Mouse (Mus musculus) midbrain, embryonic 14.5 days (tissue): ENCODE results near the gene Gys1. TPM values are rescaled to one million over a fixed set of nuclear protein-coding genes. Genes with fewer than 3 reads are reported as not detected.
A peak's percentile ranks its signal among the peaks of the same experiment; 100 is the strongest.

ENCODE experiments used
- ATAC-seq: fragments of 200-750 bp; cut with Nextera tagmentation; 2 replicates; pipeline ENCODE4 v1.8.0; 2017; ENCODE audit warnings: moderate number of reproducible peaks, moderate library complexity; ENCODE audit not compliant: low FRiP score, low TSS enrichment
- DNase-seq: peaks from one replicate; pipeline ENCODE4 v3.0.0-alpha.2; 2015
- H3K27ac ChIP-seq: fragments of 300-500 bp; sonication (generic); replicated peaks from 2 replicates; pipeline ENCODE4 v1.5.1; 2014; ENCODE audit warnings: mild to moderate bottlenecking, low read depth, low read length, moderate library complexity
- H3K27me3 ChIP-seq: fragments of 300-500 bp; sonication (generic); 2 replicates; pipeline ENCODE4 v1.6.1; 2014; ENCODE audit warnings: low read length, control low read depth, mixed read lengths; ENCODE audit not compliant: control insufficient read depth, insufficient read depth
- H3K36me3 ChIP-seq: fragments of 300-500 bp; sonication (generic); 2 replicates; pipeline ENCODE4 v1.6.1; 2014; ENCODE audit warnings: low read length, control low read depth; ENCODE audit not compliant: control insufficient read depth, insufficient read depth
- H3K4me1 ChIP-seq: fragments of 300-500 bp; sonication (generic); 2 replicates; pipeline ENCODE4 v1.6.1; 2014; ENCODE audit warnings: mild to moderate bottlenecking, antibody characterized with exemption, low read length, control low read depth; ENCODE audit not compliant: control insufficient read depth, insufficient read depth
- H3K4me2 ChIP-seq: fragments of 300-500 bp; sonication (generic); 2 replicates; pipeline ENCODE4 v1.6.1; 2014; ENCODE audit warnings: mild to moderate bottlenecking, low read length, moderate library complexity
- H3K4me3 ChIP-seq: fragments of 300-500 bp; sonication (generic); replicated peaks from 2 replicates; pipeline ENCODE4 v1.5.1; 2014; ENCODE audit warnings: low read depth, low read length
- H3K9ac ChIP-seq: fragments of 300-500 bp; sonication (generic); replicated peaks from 2 replicates; pipeline ENCODE4 v1.6.1; 2014; ENCODE audit warnings: mild to moderate bottlenecking, low read length, moderate library complexity
- H3K9me3 ChIP-seq: fragments of 300-500 bp; sonication (generic); 2 replicates; pipeline ENCODE4 v1.6.1; 2016; ENCODE audit warnings: low read length, control low read depth, mixed read lengths; ENCODE audit not compliant: control insufficient read depth
- WGBS: fragments of 180-500 bp; shearing (Covaris S2); extraction: QIAGEN DNeasy Blood & Tissue Kit; methylation state at CpG from one replicate; pipeline ENCODE4 v1.1.7; 2014; 5-methylcytosine and 5-hydroxymethylcytosine counted together
- polyA plus RNA-seq: library from polyadenylated mRNA; unstranded; fragments of >200 nt; fragmentation: Nextera tagmentation; extraction: Ambion mirVana; gene quantifications from 2 replicates; pipeline ENCODE4 v1.2.1, GENCODE M21; 2014

Gene Gys1
- polyA plus RNA-seq, 1 experiment from 2014 or later = 15.5 TPM

DNA sequence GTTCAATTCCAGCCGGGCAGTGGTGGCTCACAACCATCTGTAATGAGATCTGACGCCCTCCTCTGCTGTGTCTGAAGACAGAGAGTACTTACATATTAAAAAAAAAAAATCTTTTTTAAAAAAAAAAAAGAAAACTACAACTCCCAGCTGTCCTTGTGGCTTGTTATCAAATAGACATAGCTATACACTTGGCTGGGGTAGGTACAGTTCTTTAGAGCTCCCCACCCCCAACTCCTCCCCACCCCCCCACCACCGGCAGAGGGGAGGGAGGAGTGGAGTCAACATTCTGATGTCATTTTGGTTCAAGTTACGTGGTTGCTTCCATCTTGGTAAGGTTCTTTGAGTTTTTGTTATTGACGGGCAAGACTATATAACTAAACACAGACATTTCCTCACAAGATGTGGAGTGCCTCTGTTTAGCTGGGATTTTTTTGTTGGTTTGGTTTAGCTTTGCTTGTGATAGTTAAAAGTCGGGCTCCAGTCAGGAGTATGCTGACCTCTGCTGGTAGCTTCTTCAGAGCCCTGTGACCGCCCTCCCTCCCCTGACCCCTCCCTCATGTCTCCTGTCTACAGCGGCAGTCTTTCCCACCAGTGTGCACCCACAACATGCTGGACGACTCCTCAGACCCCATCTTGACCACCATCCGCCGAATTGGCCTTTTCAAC is 12.8 kb downstream of the Gys1 start:
- Histone ChIP-seq H3K9me3 (no peaks in the 10 kb centered on the region), H3K4me2 (no peak overlapping the region), H3K27me3 (no peaks in the 10 kb centered on the region), H3K36me3 (peaks cover 53% of the 10 kb centered on the region), H3K4me3 (no peak overlapping the region), H3K27ac (no peak overlapping the region), H3K9ac (no peak overlapping the region), H3K4me1 (no peaks in the 10 kb centered on the region)
- DNase-seq = peak; percentile 61
- 40% methylated on average over 11 of the region's 11 CpGs for WGBS
- ATAC-seq = no peak

- Histone ChIP-seq H3K9ac (no peak overlapping the region), H3K27ac (no peak overlapping the region), H3K4me1 (no peaks in the 10 kb centered on the region), H3K36me3 (peaks cover 51% of the 10 kb centered on the region), H3K4me2 (no peak overlapping the region), H3K9me3 (no peaks in the 10 kb centered on the region), H3K4me3 (no peak overlapping the region), H3K27me3 (no peaks in the 10 kb centered on the region)
- 95% methylated on average over 1 of the region's 1 CpGs for WGBS
- no peak for ATAC-seq
- no peak for DNase-seq
Measured at GRCm38 (mm10) chr7:45449974-45450373, 15.3 kb downstream of the Gys1 start.

GRCm38 (mm10) chr7:45451344-45451982 is 16.8 kb downstream of the Gys1 start:
- peaks cover 53% of the 10 kb centered on the region for H3K36me3 ChIP-seq
- no peaks in the 10 kb centered on the region for H3K27me3 ChIP-seq
- H3K4me3 ChIP-seq = no peak overlapping the region
- H3K4me1 ChIP-seq = no peaks in the 10 kb centered on the region
- peak; percentile 55; the same call in 1 of the 2 replicates for ATAC-seq
- 53% methylated on average over 23 of the region's 23 CpGs for WGBS
- peak; percentile 90 for DNase-seq
- 0 out of 2 replicates have a peak overlapping the region, but pooled peaks have one; percentile 17 for H3K9ac ChIP-seq
- H3K9me3 ChIP-seq = no peaks in the 10 kb centered on the region
- H3K27ac ChIP-seq = no peak overlapping the region
- no peak overlapping the region; the same call in 1 of the 2 replicates for H3K4me2 ChIP-seq

DNA sequence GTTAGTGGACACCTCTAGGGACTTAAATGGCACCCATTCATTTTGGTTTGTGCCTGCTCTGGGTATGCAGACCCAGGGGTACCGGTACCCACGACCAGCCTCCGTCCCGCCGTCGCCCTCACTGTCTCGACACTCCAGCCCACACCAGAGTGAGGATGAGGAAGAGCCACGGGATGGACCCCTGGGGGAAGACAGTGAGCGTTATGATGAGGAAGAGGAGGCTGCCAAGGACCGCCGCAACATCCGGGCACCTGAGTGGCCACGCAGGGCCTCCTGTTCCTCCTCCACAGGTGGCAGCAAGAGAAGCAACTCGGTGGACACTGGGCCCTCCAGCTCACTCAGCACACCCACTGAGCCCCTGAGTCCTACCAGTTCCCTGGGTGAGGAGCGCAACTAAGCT is 20.3 kb downstream of the Gys1 start:
- DNase-seq = no peak
- 87% methylated on average over 15 of the region's 15 CpGs for whole genome bisulfite sequencing
- Histone ChIP-seq H3K27ac (no peak overlapping the region), H3K36me3 (peaks cover 60% of the 10 kb centered on the region), H3K4me2 (no peak overlapping the region), H3K4me3 (no peak overlapping the region), H3K9me3 (no peaks in the 10 kb centered on the region), H3K27me3 (no peaks in the 10 kb centered on the region), H3K4me1 (peaks cover 17% of the 10 kb centered on the region), H3K9ac (no peak overlapping the region)
- ATAC-seq = no peak

GRCm38 (mm10) chr7:45455932-45456696 is 21.5 kb downstream of the Gys1 start:
- no peaks in the 10 kb centered on the region for H3K27me3 ChIP-seq
- H3K4me1 ChIP-seq = peaks cover 28% of the 10 kb centered on the region
- H3K4me3 ChIP-seq = no peak overlapping the region
- H3K9me3 ChIP-seq = no peaks in the 10 kb centered on the region
- ATAC-seq (no peak), DNase-seq (no peak)
- 81% methylated on average over 13 of the region's 13 CpGs for WGBS
- no peak overlapping the region for H3K9ac ChIP-seq
- peaks cover 58% of the 10 kb centered on the region for H3K36me3 ChIP-seq
- no peak overlapping the region for H3K4me2 ChIP-seq
- H3K27ac ChIP-seq = no peak overlapping the region

- H3K27ac ChIP-seq = peak overlapping the region; percentile 32; the same call in 1 of the 2 replicates
Measured at GRCm38 (mm10) chr7:45456721-45457203, 22.1 kb downstream of the Gys1 start.

GRCm38 (mm10) chr7:45457204-45458060 is 22.8 kb downstream of the Gys1 start:
- H3K36me3 ChIP-seq = peaks cover 56% of the 10 kb centered on the region
- WGBS = 76% methylated on average over 10 of the region's 10 CpGs
- DNase-seq = no peak

More at GRCm38 (mm10) chr7:45456721-45457203, 22.1 kb downstream of the Gys1 start:
- ATAC-seq (no peak), DNase-seq (no peak)
- Histone ChIP-seq H3K4me2 (peak overlapping the region; percentile 90), H3K4me3 (peak overlapping the region; percentile 88), H3K9me3 (no peaks in the 10 kb centered on the region), H3K27me3 (no peaks in the 10 kb centered on the region), H3K9ac (peak overlapping the region; percentile 88; the same call in 1 of the 2 replicates), H3K36me3 (peaks cover 56% of the 10 kb centered on the region), H3K4me1 (peaks cover 28% of the 10 kb centered on the region)
- WGBS = 61% methylated on average over 9 of the region's 9 CpGs

More at GRCm38 (mm10) chr7:45457204-45458060, 22.8 kb downstream of the Gys1 start:
- no peak for ATAC-seq
- H3K4me2 ChIP-seq = peak overlapping the region; percentile 90
- peak overlapping the region; percentile 88 for H3K4me3 ChIP-seq
- H3K27me3 ChIP-seq = no peaks in the 10 kb centered on the region
- H3K27ac ChIP-seq = peak overlapping the region; percentile 32; the same call in 1 of the 2 replicates
- peak overlapping the region; percentile 88 for H3K9ac ChIP-seq
- H3K9me3 ChIP-seq = no peaks in the 10 kb centered on the region
- H3K4me1 ChIP-seq = peaks cover 28% of the 10 kb centered on the region
